Mouse (Mus musculus): ENCODE results near the gene Lins1.
A peak's percentile ranks its signal among the peaks of the same experiment; 100 is the strongest.

Gene Lins1

GRCm38 (mm10) chr7:66689620-66690360, at the start of gene Lins1:
Gene Lins1 (plus strand): TSS chr7:66689889.
- peak; percentile 99 to 100 for DNase-seq

- no peak for DNase-seq
Observed at GRCm38 (mm10) chr7:66645736-66646135, 44.0 kb upstream of the Lins1 start.

- no peak for DNase-seq
Observed at GRCm38 (mm10) chr7:66649181-66649580, 40.5 kb upstream of the Lins1 start.

- DNase-seq = no peak
Observed at GRCm38 (mm10) chr7:66650883-66651282, 38.8 kb upstream of the Lins1 start.

- DNase-seq = no peak
Observed at GRCm38 (mm10) chr7:66652216-66652615, 37.5 kb upstream of the Lins1 start.

GRCm38 (mm10) chr7:66653596-66653995, 36.1 kb upstream of the Lins1 start:
- no peak for DNase-seq

- no peak for DNase-seq
Observed at GRCm38 (mm10) chr7:66655471-66655870, 34.2 kb upstream of the Lins1 start.

GRCm38 (mm10) chr7:66660291-66660690, 29.4 kb upstream of the Lins1 start:
- no peak for DNase-seq

GRCm38 (mm10) chr7:66660972-66661371, 28.7 kb upstream of the Lins1 start:
- DNase-seq = no peak

- peak; percentile 40 to 83 for DNase-seq
Observed at GRCm38 (mm10) chr7:66661572-66661971, 28.1 kb upstream of the Lins1 start.

- DNase-seq = no peak
Observed at GRCm38 (mm10) chr7:66663548-66663947, 26.1 kb upstream of the Lins1 start.

- DNase-seq = no peak
Observed at GRCm38 (mm10) chr7:66667064-66667463, 22.6 kb upstream of the Lins1 start.

GRCm38 (mm10) chr7:66675800-66676199, 13.9 kb upstream of the Lins1 start:
- DNase-seq = no peak

- DNase-seq = no peak
Observed at GRCm38 (mm10) chr7:66682119-66682863, 7.4 kb upstream of the Lins1 start.

- DNase-seq = peak in 1 of 2 experiments; percentile 10
Observed at GRCm38 (mm10) chr7:66688721-66689120, 968 bp upstream of the Lins1 start.

- DNase-seq = no peak
Observed at GRCm38 (mm10) chr7:66689294-66689619, 432 bp upstream of the Lins1 start, which contains the start of gene Asb7. Gene Asb7 (minus strand): TSS chr7:66689596.

GRCm38 (mm10) chr7:66694467-66694866, 4.8 kb downstream of the Lins1 start:
- no peak for DNase-seq

GRCm38 (mm10) chr7:66702721-66703120, 13.0 kb downstream of the Lins1 start:
- DNase-seq = no peak

GRCm38 (mm10) chr7:66704631-66705030, 14.9 kb downstream of the Lins1 start:
- peak in 1 of 2 experiments; percentile 23 for DNase-seq

- no peak for DNase-seq
Observed at GRCm38 (mm10) chr7:66711166-66711565, 21.5 kb downstream of the Lins1 start.

GRCm38 (mm10) chr7:66724514-66724913, 34.8 kb downstream of the Lins1 start:
- DNase-seq = no peak

GRCm38 (mm10) chr7:66724954-66725353, 35.3 kb downstream of the Lins1 start:
- no peak for DNase-seq

- DNase-seq = no peak
Observed at GRCm38 (mm10) chr7:66728072-66728471, 38.4 kb downstream of the Lins1 start.

GRCm38 (mm10) chr7:66729232-66729631, 39.5 kb downstream of the Lins1 start:
- DNase-seq = no peak
